Mouse (Mus musculus) hindbrain, embryonic 15.5 days (tissue): ENCODE results near the gene Zfp729a. TPM values are rescaled to one million over a fixed set of nuclear protein-coding genes. Genes with fewer than 3 reads are reported as not detected.
"Not testable (repeated sequence)": the region's sequence is repeated elsewhere in the genome, so short reads cannot be mapped to it uniquely, and the experiment has no call there.

Experiments
- ATAC-seq: fragments of 200-750 bp; cut with Nextera tagmentation; 2 replicates; pipeline ENCODE4 v1.8.0; 2017; ENCODE audit warnings: low read depth, moderate number of reproducible peaks, moderate TSS enrichment; ENCODE audit not compliant: low FRiP score
- H3K27ac ChIP-seq: fragments of 300-500 bp; sonication (generic); replicated peaks from 2 replicates; pipeline ENCODE4 v1.5.1; 2015; ENCODE audit warnings: mild to moderate bottlenecking, inconsistent platforms
- H3K27me3 ChIP-seq: fragments of 300-500 bp; sonication (generic); 2 replicates; pipeline ENCODE4 v1.6.1; 2015; ENCODE audit warnings: control low read depth, inconsistent platforms
- H3K36me3 ChIP-seq: fragments of 300-500 bp; sonication (generic); 2 replicates; pipeline ENCODE4 v1.6.1; 2015; ENCODE audit warnings: control low read depth, inconsistent platforms
- H3K4me1 ChIP-seq: fragments of 300-500 bp; sonication (generic); replicated peaks from 2 replicates; pipeline ENCODE4 v1.6.1; 2015; ENCODE audit warnings: control low read depth, inconsistent platforms
- H3K4me2 ChIP-seq: fragments of 300-500 bp; sonication (generic); 2 replicates; pipeline ENCODE4 v1.6.1; 2015; ENCODE audit warnings: moderate library complexity, mild to moderate bottlenecking, inconsistent platforms
- H3K4me3 ChIP-seq: fragments of 300-500 bp; sonication (generic); 2 replicates; pipeline ENCODE4 v1.5.1; 2015; ENCODE audit warnings: mild to moderate bottlenecking, inconsistent platforms
- H3K9ac ChIP-seq: fragments of 300-500 bp; sonication (generic); 2 replicates; pipeline ENCODE4 v1.6.1; 2015; ENCODE audit warnings: inconsistent platforms
- H3K9me3 ChIP-seq: fragments of 300-500 bp; sonication (generic); 2 replicates; pipeline ENCODE4 v1.6.1; 2016; ENCODE audit warnings: control low read depth, inconsistent platforms
- WGBS: fragments of 180-500 bp; shearing (Covaris S2); methylation state at CpG from one replicate; pipeline ENCODE4 v1.1.7; 2015; 5-methylcytosine and 5-hydroxymethylcytosine counted together
- polyA plus RNA-seq: library from polyadenylated mRNA; unstranded; fragments of >200 nt; fragmentation: Nextera tagmentation; extraction: Ambion mirVana; gene quantifications from 2 replicates; pipeline ENCODE4 v1.2.1, GENCODE M21; 2015

Gene Zfp729a
- polyA plus RNA-seq: 2.9 and 3.1 TPM in 2 replicates

- peaks cover 10% of the 10 kb centered on the region for H3K4me1 ChIP-seq
- peak within 1 kb of the TSS; percentile 94 for H3K4me3 ChIP-seq
- WGBS: under 1% methylated on average over 19 of the region's 19 CpGs
- peak within 1 kb of the TSS; percentile 72 for H3K27ac ChIP-seq
- no peaks in the 10 kb centered on the region for H3K27me3 ChIP-seq
- peak; percentile 97 for ATAC-seq
- peak within 1 kb of the TSS; percentile 73 for H3K9ac ChIP-seq
- no peaks in the 10 kb centered on the region for H3K36me3 ChIP-seq
- H3K9me3 ChIP-seq: no peaks in the 10 kb centered on the region
- peak within 1 kb of the TSS; percentile 56 for H3K4me2 ChIP-seq
These were observed at the start of gene Zfp729a, which contains the start of gene Gm49345 for GRCm38 (mm10) chr13:67637294-67638007. Gene Zfp729a (minus strand): TSS chr13:67637791. Gene Gm49345 (minus strand): TSS chr13:67637769.

DNA sequence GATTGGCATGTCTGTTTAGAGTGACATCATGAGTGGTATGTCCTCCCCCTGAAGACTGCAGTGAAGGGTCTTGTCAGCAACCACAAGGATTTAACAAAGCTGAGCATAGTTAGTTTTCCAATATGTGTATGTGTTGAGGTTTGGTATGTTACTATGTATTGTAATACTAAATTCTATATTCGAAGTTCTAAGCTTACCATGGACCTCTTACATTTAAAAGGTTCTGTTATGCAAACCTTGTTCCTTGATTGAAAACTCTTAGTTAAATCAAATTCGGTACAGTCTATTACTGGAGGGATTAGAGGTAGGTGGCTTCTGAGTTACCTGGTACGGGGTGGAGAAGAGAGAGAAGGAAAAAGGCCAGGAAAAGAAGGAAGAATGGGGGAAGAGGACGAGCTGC, 49.4 kb upstream of the Zfp729a start, which contains the start of gene Zfp738:
Gene Zfp738, minus strand, starts transcription at position 101 of the 400 bp plus-strand sequence.
- 82% methylated on average over 4 of the region's 4 CpGs for WGBS

GRCm38 (mm10) chr13:67683841-67684240, 46.2 kb upstream of the Zfp729a start:
- H3K9ac ChIP-seq: peak overlapping the region; percentile 69; the same call in 1 of the 2 replicates
- H3K4me3 ChIP-seq: peak overlapping the region; percentile 82
- H3K27ac ChIP-seq: peak overlapping the region; percentile 65; the same call in 1 of the 2 replicates
- not testable (repeated sequence) for H3K4me1 ChIP-seq, H3K27me3 ChIP-seq, H3K9me3 ChIP-seq, H3K36me3 ChIP-seq
- peak overlapping the region; percentile 84 for H3K4me2 ChIP-seq
- 0 out of 2 replicates have a peak, but pooled peaks have one; percentile 17 for ATAC-seq
- WGBS: 66% methylated on average over 2 of the region's 2 CpGs

More for the DNA sequence above, 49.4 kb upstream of the Zfp729a start, which contains the start of gene Zfp738:
- H3K4me2 ChIP-seq: no peak within 1 kb of the TSS
- H3K9me3 ChIP-seq: no peaks in the 10 kb centered on the region
- no peaks in the 10 kb centered on the region for H3K27me3 ChIP-seq
- no peak within 1 kb of the TSS for H3K9ac ChIP-seq
- no peak within 1 kb of the TSS for H3K27ac ChIP-seq
- H3K4me3 ChIP-seq: no peak within 1 kb of the TSS
- ATAC-seq: no peak
- H3K36me3 ChIP-seq: no peaks in the 10 kb centered on the region
- peaks cover 9% of the 10 kb centered on the region; the same call in 1 of the 2 replicates for H3K4me1 ChIP-seq

GRCm38 (mm10) chr13:67682959-67683735, 45.6 kb upstream of the Zfp729a start:
- not testable (repeated sequence) for H3K36me3 ChIP-seq, H3K9me3 ChIP-seq, H3K4me1 ChIP-seq, H3K27me3 ChIP-seq
- Histone ChIP-seq H3K4me3 (peak overlapping the region; percentile 82), H3K27ac (peak overlapping the region; percentile 65), H3K4me2 (peak overlapping the region; percentile 84), H3K9ac (peak overlapping the region; percentile 69)
- peak; percentile 100 for ATAC-seq
- WGBS: 12% methylated on average over 16 of the region's 16 CpGs

GRCm38 (mm10) chr13:67674902-67675301, 37.3 kb upstream of the Zfp729a start:
- Histone ChIP-seq H3K4me2 (no peak overlapping the region), H3K27me3 (no peaks in the 10 kb centered on the region), H3K4me3 (no peak overlapping the region), H3K9ac (no peak overlapping the region), H3K36me3 (peaks cover 11% of the 10 kb centered on the region), H3K27ac (no peak overlapping the region), H3K9me3 (no peaks in the 10 kb centered on the region), H3K4me1 (no peaks in the 10 kb centered on the region)
- no peak for ATAC-seq
- WGBS: 93% methylated on average over 2 of the region's 2 CpGs

GRCm38 (mm10) chr13:67652496-67652895, 14.9 kb upstream of the Zfp729a start:
- H3K9ac ChIP-seq: no peak overlapping the region
- no peak overlapping the region for H3K27ac ChIP-seq
- no peaks in the 10 kb centered on the region for H3K36me3 ChIP-seq
- no peaks in the 10 kb centered on the region for H3K4me1 ChIP-seq
- 41% methylated on average over 3 of the region's 3 CpGs for WGBS
- H3K4me2 ChIP-seq: no peak overlapping the region
- no peak for ATAC-seq
- H3K27me3 ChIP-seq: no peaks in the 10 kb centered on the region
- no peaks in the 10 kb centered on the region for H3K9me3 ChIP-seq
- no peak overlapping the region for H3K4me3 ChIP-seq

GRCm38 (mm10) chr13:67610108-67610507, 27.5 kb downstream of the Zfp729a start:
- H3K9ac ChIP-seq: no peak overlapping the region
- H3K9me3 ChIP-seq: no peaks in the 10 kb centered on the region
- H3K36me3 ChIP-seq: no peaks in the 10 kb centered on the region
- H3K27me3 ChIP-seq: no peaks in the 10 kb centered on the region
- peaks cover 7% of the 10 kb centered on the region for H3K4me1 ChIP-seq
- ATAC-seq: no peak
- H3K27ac ChIP-seq: no peak overlapping the region
- WGBS: 92% methylated on average over 4 of the region's 4 CpGs
- H3K4me3 ChIP-seq: 0 out of 2 replicates have a peak overlapping the region, but pooled peaks have one; percentile 87
- no peak overlapping the region for H3K4me2 ChIP-seq

GRCm38 (mm10) chr13:67609066-67609876, 28.3 kb downstream of the Zfp729a start, which contains the start of gene Zfp729b:
Gene Zfp729b (minus strand): TSS chr13:67609707.
- H3K9me3 ChIP-seq: no peaks in the 10 kb centered on the region
- H3K4me1 ChIP-seq: peaks cover 7% of the 10 kb centered on the region
- H3K27me3 ChIP-seq: no peaks in the 10 kb centered on the region
- WGBS: 2% methylated on average over 20 of the region's 20 CpGs
- H3K4me3 ChIP-seq: peak within 1 kb of the TSS; percentile 87
- H3K4me2 ChIP-seq: peak within 1 kb of the TSS; percentile 68
- peak; percentile 97 for ATAC-seq
- peak within 1 kb of the TSS; percentile 67 for H3K9ac ChIP-seq
- peak within 1 kb of the TSS; percentile 83 for H3K27ac ChIP-seq
- no peaks in the 10 kb centered on the region for H3K36me3 ChIP-seq

- H3K9me3 ChIP-seq: no peaks in the 10 kb centered on the region
- H3K4me1 ChIP-seq: no peaks in the 10 kb centered on the region
- H3K27me3 ChIP-seq: no peaks in the 10 kb centered on the region
- no peak overlapping the region for H3K27ac ChIP-seq
- H3K9ac ChIP-seq: no peak overlapping the region
- H3K36me3 ChIP-seq: no peaks in the 10 kb centered on the region
- H3K4me2 ChIP-seq: no peak overlapping the region
- no peak overlapping the region for H3K4me3 ChIP-seq
- ATAC-seq: no peak
- 79% methylated on average over 5 of the region's 5 CpGs for WGBS
These were observed 64.9 kb downstream of the Zfp729a start for GRCm38 (mm10) chr13:67572591-67573189.
